Mouse (Mus musculus) liver (tissue): ENCODE measurements around the gene Ccdc120.

Experiments
- DNase-seq: peaks from one replicate; pipeline ENCODE4 v3.0.0-alpha.2; 2020; ENCODE audit warnings: mixed read lengths

Gene Ccdc120

GRCm38 (mm10) chrX:7688321-7688720 lies 62.4 kb downstream of the Ccdc120 start:
- no peak for DNase-seq
